Mouse (Mus musculus) cerebellum, adult 2 months (tissue): ENCODE results near the gene Hat1. TPM values are rescaled to one million over a fixed set of nuclear protein-coding genes. Genes with fewer than 3 reads are reported as not detected.

ENCODE experiments used
- DNase-seq, 2 experiments: peaks; one replicate each; pipeline ENCODE4 v3.0.0; 2021
- H3K27ac ChIP-seq: fragments of 200-500 bp; 2 replicates; pipeline ENCODE4 v1.5.1; 2012; ENCODE audit warnings: low read length, control low read depth, inconsistent platforms; ENCODE audit not compliant: insufficient read depth
- H3K27me3 ChIP-seq: fragments of 200-500 bp; 2 replicates; pipeline ENCODE4 v1.6.1; 2012; ENCODE audit warnings: inconsistent platforms, mild to moderate bottlenecking, low read length, moderate library complexity; ENCODE audit not compliant: control insufficient read depth, insufficient read depth
- H3K4me1 ChIP-seq: fragments of 200-500 bp; 2 replicates; pipeline ENCODE4 v1.6.1; 2011; ENCODE audit warnings: low read length; ENCODE audit not compliant: control insufficient read depth, insufficient read depth
- H3K4me3 ChIP-seq: fragments of 200-500 bp; replicated peaks from 2 replicates; pipeline ENCODE3; 2011; ENCODE audit warnings: mild to moderate bottlenecking, low read depth, low read length, control low read depth; ENCODE audit not compliant: insufficient read depth
- CTCF ChIP-seq: fragments of 200-500 bp; IDR thresholded peaks from 2 replicates; pipeline ENCODE4 v1.5.1; 2011; ENCODE audit warnings: low read depth, mild to moderate bottlenecking, control low read depth, low read length, moderate library complexity, borderline replicate concordance; ENCODE audit not compliant: insufficient read depth
- POLR2A ChIP-seq: fragments of 200-500 bp; IDR thresholded peaks from 2 replicates; pipeline ENCODE4 v1.6.1; 2011; ENCODE audit warnings: low read length, control low read depth, borderline replicate concordance; ENCODE audit not compliant: insufficient read depth
- WGBS: fragments of 180-500 bp; shearing (Covaris S2); methylation state at CpG from one replicate; pipeline ENCODE4 v1.1.7; 2018; 5-methylcytosine and 5-hydroxymethylcytosine counted together
- polyA plus RNA-seq: library from polyadenylated mRNA; depleted of rRNA; stranded (reverse); fragments of >200 nt; gene quantifications from 2 replicates; pipeline ENCODE4 v1.2.3, GENCODE M21; 2012

Hat1 gene
- polyA plus RNA-seq, 1 experiment = 23.5 TPM

DNA sequence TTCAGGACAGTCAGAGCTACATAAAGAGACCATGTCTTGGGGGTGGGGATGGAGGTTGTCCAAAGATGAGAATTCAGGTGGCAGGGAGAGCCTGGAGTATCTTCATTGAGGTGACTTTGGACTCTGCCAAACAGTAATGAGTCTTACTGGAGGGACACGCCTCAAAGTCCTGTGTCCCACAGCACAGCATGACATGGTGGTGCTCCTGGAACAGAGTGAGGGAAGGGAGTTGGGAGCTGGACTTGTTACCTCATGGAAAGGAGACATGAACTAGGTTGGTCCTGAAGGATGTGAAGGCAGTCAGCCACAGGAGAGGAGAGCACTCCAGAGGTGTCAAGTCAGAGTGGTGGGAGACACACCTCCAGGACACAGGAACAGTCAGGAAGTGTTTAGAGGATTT is 70.9 kb downstream of the Hat1 start:
- no peaks in the 10 kb centered on the region for H3K4me1 ChIP-seq
- TF ChIP-seq CTCF (no peak), POLR2A (no peak)
- no peaks in the 10 kb centered on the region for H3K27me3 ChIP-seq
- DNase-seq = no peak
- no peak overlapping the region for H3K27ac ChIP-seq
- H3K4me3 ChIP-seq = no peak overlapping the region
- 89% methylated on average over 1 of the region's 1 CpGs for WGBS

DNA sequence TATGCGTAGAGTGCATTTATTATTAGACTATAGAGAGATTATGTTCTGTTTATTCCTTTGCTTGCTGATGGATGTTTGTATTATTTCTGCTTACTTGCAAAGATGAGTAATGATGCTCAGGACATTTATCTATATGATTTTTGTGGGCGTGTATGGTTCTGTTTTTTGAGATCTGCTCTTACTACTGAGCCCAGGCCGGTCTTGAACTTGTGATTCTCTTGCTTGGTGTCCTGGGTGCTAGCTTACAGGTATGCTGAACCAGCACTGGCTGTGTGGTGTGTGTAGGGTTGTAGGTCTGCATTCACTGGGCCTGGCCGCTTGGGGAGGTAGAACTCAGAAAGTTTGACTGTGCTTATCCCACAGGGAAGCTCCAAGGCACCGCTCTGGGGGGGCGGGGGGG is 72.4 kb downstream of the Hat1 start:
- Histone ChIP-seq H3K27me3 (no peaks in the 10 kb centered on the region), H3K4me1 (peaks cover 4% of the 10 kb centered on the region), H3K27ac (no peak overlapping the region), H3K4me3 (no peak overlapping the region)
- WGBS = 73% methylated on average over 6 of the region's 6 CpGs
- TF ChIP-seq POLR2A (no peak), CTCF (no peak)
- DNase-seq = no peak

DNA sequence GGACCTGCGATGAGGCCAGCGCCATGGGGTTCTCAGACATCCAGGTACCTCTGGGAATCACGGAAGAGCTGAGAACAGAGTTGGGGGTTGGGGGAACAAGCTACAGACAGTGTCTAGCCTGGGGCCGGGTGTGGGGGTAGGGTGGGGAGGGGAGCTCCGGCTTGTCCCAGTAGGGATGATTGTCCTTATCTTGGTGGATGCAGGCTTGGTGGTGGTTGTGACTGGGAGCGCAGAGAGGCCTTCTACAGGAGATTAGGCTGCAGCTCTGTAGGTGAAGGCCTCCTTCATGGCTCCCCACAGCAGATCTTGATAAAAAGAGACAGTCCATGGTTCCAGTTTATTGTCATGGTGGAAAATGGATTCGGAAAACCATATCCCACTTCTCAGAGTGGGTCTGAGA is 72.8 kb downstream of the Hat1 start:
- Histone ChIP-seq H3K4me3 (no peak overlapping the region), H3K4me1 (peaks cover 6% of the 10 kb centered on the region), H3K27ac (no peak overlapping the region), H3K27me3 (no peaks in the 10 kb centered on the region)
- WGBS = 69% methylated on average over 7 of the region's 7 CpGs
- TF ChIP-seq POLR2A (no peak), CTCF (no peak)
- DNase-seq = no peak

- DNase-seq = no peak
- 85% methylated on average over 4 of the region's 4 CpGs for WGBS
- peaks cover 10% of the 10 kb centered on the region for H3K4me1 ChIP-seq
- no peak overlapping the region for H3K27ac ChIP-seq
- TF ChIP-seq CTCF = no peak
- TF ChIP-seq POLR2A = no peak
- no peak overlapping the region for H3K4me3 ChIP-seq
- no peaks in the 10 kb centered on the region for H3K27me3 ChIP-seq
These were observed 73.3 kb downstream of the Hat1 start for GRCm38 (mm10) chr2:71462066-71462465.

GRCm38 (mm10) chr2:71462553-71462952 is 73.8 kb downstream of the Hat1 start:
- H3K27me3 ChIP-seq = no peaks in the 10 kb centered on the region
- H3K4me1 ChIP-seq = peaks cover 15% of the 10 kb centered on the region
- H3K27ac ChIP-seq = no peak overlapping the region
- 85% methylated on average over 3 of the region's 3 CpGs for WGBS
- no peak for TF ChIP-seq CTCF
- no peak for TF ChIP-seq POLR2A
- DNase-seq = no peak
- no peak overlapping the region for H3K4me3 ChIP-seq

GRCm38 (mm10) chr2:71466103-71466502 is 77.3 kb downstream of the Hat1 start:
- Histone ChIP-seq H3K4me1 (peaks cover 16% of the 10 kb centered on the region), H3K27ac (no peak overlapping the region), H3K27me3 (no peaks in the 10 kb centered on the region), H3K4me3 (no peak overlapping the region)
- DNase-seq = no peak
- TF ChIP-seq POLR2A (no peak), CTCF (no peak)
- WGBS = 22% methylated on average over 6 of the region's 6 CpGs

DNA sequence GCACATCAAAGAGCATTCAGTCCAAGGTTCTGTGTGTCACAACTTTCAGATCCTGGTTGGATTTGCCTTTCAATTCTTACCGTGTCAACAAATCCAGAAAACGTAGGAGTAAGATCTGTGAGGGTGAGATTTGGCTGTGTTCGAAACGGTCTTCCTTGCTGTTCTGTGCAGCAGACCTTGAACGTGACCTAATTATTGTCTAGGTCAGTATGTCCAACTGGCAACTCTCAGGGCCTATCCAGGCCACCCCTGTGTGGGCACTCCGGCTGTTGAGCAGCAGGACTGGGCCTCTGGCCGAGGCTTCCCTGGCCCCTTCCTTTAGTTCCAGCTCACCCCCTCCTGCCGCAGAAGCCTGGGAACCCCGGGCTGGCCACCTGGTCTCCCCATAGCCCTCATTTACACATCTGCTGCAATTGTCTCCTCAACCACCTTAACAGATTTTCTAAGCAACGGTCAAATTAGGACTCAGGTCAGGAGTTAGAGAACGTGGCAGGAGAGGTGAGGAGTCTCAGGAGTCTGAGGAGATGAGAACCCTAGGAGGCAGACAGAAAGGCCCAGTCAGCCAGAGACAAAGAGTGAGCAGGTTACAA is 78.2 kb downstream of the Hat1 start:
- no peak for TF ChIP-seq CTCF
- no peak for TF ChIP-seq POLR2A
- DNase-seq = peak; percentile 71 to 76
- H3K27ac ChIP-seq = no peak overlapping the region
- no peak overlapping the region for H3K4me3 ChIP-seq
- H3K27me3 ChIP-seq = no peaks in the 10 kb centered on the region
- peaks cover 16% of the 10 kb centered on the region for H3K4me1 ChIP-seq
- 10% methylated on average over 11 of the region's 11 CpGs for WGBS

- no peak for DNase-seq
- H3K4me3 ChIP-seq = no peak overlapping the region
- H3K27me3 ChIP-seq = no peaks in the 10 kb centered on the region
- H3K27ac ChIP-seq = no peak overlapping the region
- no peak for TF ChIP-seq POLR2A
- no peak for TF ChIP-seq CTCF
- WGBS = 90% methylated on average over 6 of the region's 6 CpGs
- H3K4me1 ChIP-seq = peaks cover 12% of the 10 kb centered on the region
These were observed 82.3 kb downstream of the Hat1 start for GRCm38 (mm10) chr2:71471094-71471493.

GRCm38 (mm10) chr2:71473830-71474229 is 85.1 kb downstream of the Hat1 start:
- Histone ChIP-seq H3K27me3 (no peaks in the 10 kb centered on the region), H3K4me1 (no peaks in the 10 kb centered on the region), H3K4me3 (no peak overlapping the region), H3K27ac (no peak overlapping the region)
- TF ChIP-seq CTCF (no peak), POLR2A (no peak)
- 90% methylated on average over 7 of the region's 7 CpGs for WGBS
- DNase-seq = no peak
